Mouse (Mus musculus) cerebellum, adult (tissue): Measurements from ENCODE around the gene Osbpl2.
A peak's percentile ranks its signal among the peaks of the same experiment; 100 is the strongest.

Experiments
- ATAC-seq: cut with Nextera tagmentation; 2 replicates; pipeline ENCODE4 v1.9.2; 2017; ENCODE audit warnings: mild to moderate bottlenecking, moderate library complexity, mixed read lengths; ENCODE audit not compliant: insufficient number of reproducible peaks, low FRiP score, low TSS enrichment

Osbpl2 gene

DNA sequence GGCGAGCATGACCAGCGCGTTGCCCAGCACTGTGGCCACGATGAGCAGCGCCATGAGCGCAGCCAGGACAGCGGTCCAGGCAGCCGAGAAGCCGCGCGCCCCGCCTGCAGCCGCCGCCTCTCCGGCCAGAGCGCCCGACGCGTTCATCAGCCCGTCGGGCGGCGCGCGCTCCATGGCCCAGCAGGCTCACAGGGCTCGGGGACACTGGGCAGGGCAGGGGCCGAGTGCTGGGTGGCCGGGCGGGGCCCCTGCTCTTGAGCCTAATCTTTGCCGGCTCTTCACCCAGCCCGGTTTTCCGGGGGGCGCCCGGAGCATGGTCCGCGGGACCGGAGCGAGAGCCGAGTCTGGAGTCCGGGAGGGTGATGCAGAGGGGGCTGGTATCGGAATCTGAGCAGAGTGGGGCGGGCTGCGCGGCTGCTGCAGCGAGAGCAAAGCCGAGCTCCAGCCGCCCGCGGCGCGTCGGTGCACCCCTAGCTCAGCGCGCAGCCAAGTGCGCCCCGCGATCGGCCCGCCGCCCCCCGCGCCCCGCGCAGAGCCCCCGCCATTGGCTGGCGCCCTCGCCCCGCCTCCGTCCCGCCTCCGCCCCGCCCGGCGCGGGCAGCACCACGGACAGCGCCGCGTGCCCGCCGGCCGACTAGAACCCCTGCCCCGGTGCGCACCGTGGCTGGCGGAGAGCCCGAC, 15.0 kb upstream of the Osbpl2 start, which contains the start of gene Hrh3:
Gene Hrh3 (minus strand): TSS at position 511 of the 681 bp plus-strand sequence.
- ATAC-seq, result peak; percentile 27; the same call in 1 of the 2 replicates

DNA sequence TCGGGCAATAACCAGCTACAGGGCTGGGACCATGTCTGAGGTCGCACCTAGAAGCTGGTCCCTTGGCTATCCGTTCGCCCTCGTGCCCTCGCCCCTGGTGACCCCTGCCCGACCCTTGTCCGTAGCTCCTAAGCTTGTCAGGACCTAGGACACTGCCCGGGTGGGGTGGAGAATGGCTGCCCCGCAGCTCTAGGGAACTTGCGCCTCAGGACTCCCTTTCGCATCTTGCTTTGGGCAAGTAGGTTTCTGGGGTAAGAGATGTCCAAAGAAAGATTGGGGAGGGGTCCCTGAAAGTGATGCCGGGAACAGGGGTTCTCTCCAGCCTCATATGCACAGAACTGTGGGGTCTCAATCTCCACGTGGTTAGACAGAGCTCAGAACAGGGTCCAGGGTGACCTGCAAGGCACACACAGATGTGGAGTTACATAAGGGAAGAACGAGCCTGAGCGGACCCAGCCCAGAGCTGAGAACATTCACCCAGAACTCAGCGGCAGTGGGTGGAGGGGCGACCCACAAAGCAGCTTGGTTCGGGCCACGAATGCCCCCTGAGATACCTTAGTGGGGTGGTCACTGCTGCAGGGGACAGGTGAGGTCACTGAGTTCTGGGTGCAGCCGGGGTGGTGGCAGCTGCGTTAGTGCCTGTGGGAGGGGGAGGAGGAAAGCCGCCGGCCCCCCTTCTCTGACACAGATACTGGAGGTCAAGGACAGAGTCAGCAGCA, 14.3 kb upstream of the Osbpl2 start:
- peak; percentile 12; the same call in 1 of the 2 replicates for ATAC-seq

DNA sequence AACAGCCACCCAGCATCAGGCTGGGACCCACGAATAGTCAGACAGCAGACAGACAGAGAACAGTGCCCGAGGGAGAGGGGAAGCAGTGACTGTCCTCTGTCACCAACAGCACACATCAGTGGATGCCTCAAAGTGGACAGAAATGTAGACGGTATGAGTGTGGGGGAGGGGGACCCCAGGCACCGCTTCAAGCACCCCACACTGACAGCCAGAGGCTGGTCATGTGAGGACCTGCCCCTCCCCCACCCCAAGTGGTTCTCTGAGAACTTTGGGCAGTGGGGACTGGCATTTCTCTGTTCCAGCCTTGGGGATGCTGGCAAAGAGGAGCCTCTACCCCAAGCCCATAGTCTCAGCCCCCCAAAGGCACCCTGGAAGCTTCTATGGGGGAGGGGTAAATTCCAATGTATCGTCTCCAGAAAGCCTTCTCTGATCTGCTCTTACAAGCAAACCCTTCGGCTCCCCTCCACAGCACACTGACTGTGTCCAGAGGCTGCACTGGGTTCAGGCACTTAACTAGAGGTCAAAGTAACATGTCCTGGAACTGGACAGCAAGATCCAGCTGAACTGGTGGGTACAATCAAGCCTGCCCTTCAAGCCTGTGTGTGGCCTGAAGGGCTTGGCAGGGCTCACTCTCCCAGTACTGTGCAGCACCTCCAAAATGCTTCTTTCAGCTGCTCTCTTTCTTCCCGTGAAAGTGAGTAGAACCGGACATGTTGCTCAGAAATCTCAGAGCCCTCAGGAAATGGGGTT, 13.5 kb upstream of the Osbpl2 start:
- ATAC-seq, result no peak

DNA sequence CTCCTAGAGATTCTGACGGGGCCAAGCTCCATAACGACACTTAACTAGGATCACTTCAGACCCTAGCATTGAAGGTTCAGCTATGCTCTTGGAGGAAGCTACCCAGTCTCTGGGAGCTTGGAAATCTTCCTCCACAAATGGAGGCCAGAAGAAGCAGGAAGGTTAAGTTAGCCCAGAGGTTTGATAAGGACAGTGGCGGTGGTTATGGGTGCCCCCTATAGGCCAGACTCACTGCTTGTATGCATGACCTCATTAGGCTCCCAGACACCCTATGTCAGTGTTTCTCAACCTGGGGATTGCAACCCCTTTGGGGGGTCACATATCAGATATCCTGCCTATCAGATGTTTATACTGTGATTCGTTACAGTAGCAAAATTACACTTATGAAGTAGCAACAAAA, 12.0 kb upstream of the Osbpl2 start:
- no peak for ATAC-seq

DNA sequence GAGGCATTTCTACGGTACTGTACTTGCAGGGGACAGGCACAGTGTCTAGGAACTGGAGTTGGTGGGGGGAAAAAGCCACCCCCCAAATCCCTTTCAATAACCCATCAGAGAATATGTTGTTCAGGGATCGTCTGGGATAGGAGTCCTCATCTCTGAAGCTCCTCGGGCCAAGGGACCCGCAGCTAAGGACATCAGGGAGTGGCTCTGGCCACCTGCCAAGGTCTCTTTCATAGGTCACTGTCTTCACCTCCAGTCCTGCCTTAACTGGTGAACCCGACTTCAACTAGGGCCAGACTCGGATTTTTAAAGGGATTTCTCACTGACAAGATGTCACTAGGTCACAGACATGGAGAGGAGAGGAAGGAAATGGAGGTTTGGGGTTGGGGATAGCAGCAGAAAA, 10.8 kb upstream of the Osbpl2 start:
- no peak for ATAC-seq

DNA sequence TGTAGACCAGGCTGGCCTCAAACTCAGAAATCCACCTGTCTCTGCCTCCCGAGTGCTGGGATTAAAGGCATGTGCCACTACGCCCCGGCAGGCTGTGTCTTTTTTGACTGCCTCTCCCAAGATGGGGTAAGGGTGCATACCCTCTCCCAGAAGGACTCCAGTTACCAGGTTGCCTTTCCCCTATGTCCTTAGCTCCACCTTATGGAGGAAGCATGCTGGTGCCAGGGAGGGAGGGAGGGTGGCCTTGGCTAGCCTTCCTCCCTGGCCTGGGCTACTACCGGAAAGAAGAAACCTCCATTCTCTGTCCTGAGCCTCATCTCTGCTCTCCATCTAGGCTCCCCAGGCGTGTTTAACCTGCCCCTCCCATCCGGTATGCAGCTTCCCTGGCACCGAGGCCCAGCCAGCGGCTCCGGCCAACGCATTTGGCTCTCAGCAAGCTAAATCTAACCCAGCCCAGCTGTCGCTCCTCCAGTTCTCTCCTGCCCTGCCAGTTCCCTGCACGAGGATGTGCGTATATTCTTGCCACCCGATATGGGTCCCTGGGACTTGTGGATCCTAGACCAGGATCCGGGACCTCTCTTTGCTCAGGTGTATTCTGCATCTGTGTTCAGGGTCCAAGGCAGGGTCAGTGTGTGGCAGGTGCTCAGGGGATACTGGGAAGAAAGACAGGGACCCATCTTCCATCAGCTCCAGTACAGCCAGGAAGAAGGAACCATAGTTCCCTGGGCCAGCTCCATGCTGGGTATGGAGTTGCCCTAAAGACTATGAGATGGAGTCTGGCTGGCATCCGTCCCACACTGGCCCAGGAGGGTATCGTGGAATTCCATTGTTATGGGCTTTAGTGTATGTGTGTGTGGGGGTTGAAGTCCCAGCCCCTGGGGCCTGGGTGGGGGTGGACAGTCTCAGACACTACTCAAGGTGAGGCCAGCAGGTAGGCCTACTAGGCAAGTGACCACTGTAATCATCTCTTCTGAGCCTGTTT, 4.9 kb upstream of the Osbpl2 start:
- no peak; the same call in 1 of the 2 replicates for ATAC-seq

DNA sequence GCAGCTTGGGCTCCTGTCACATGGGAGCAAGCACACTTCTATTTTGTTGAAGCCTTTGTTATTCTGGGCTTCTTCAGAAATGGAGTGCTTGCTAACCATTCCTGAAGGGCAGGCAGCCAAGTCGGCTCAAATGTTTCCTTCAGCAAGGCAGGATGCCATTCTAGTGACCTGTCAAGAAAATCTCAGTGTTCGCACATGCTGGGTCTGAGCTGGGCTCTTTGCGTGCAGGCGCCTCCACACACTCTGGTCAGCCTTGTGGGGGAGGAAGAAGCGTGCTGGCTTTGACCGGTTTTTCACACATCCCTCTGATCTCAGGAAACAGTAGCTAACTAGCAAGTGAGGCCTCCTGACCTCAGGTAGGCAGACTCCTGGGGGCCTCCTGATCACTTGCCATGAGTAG, 3.8 kb upstream of the Osbpl2 start:
- no peak for ATAC-seq

DNA sequence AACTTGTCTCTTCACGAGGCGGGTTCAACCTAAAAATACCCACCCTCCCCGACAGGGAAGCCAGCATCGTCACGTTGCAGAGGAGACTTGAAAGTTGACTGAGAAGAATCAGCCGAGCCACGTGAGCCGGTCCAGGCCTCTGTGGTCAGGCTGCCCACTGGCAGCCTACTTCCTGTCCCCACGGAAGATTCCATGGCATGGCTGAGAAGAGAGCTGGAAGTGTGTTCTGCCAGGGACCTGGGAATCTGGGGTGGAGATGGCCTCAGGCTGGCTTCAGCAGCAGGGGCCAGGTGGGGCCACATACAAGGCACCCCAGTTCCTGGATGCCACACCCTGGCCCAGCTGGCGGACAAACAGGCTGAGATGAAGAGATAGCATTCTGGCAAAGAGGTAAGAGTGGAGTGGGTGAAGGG, 3.0 kb upstream of the Osbpl2 start:
- ATAC-seq, result no peak

DNA sequence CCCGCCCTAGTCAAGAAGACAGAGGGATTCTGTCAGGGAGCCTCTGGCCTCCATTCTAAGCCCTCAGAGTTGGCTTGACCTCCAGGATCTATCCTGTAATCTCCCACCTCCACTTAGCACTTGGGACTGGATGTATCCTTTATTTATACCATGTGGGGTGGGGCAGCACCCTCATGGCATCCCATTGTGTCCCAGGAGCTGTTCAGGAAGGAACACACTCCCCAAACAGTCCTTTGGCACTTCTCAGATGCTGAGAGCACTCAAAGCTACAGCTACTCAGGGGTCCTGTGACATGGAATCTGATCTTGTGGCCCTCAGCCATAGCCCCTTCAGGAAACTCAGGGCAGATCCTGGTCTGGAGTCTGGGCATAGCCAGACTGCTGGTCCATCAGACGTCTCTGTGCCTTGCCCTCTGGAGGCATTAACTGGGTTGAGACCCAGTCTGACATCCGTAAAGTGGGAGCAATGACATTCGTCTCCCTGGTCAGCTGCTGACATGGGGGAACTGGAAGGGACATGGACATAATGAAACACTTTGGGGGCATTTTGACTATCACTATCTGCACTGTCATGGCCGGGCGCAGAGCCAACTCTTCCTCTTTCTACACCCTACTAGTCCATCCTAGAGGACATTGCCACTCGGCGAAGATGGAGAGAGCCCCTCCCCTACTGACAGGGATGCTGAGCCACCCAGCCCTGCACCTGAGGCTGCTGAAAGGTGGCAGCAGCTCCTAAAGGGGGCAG, 2.2 kb upstream of the Osbpl2 start:
- ATAC-seq, result no peak

DNA sequence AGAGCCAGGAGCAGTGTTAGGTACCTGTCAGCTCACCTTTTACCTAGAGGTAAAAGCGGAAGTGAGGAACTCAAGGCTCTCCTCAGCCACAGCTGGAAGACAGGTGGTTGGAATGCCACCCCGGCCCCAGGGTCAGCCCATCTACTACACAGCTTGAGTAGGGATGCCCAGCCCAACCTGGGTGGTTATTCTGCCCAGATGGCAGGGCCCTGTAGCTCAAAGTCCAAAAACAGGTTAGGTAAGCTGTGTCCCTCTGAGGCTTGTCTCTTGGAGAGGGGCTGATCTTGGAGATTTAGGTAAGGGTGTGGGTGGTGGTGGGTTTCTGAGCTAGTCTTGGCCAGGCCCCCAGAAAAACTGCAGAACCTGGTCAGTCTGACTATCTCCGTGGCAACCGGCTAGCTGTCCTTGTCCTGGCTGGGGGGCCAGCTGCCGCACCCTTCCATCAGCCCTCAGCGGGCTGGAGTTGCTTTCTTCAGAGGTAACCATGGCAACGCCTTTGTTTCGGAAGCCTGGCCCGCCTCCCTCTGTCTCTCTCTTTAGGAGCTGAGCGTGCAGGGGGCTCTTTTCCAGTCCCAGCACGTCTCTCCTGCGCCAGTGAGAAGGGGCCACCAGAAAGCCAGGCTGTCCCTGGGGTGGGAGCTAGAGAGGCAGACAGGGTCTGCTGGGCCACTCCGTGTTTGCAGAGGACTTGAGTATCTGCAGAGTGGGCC, 1.5 kb upstream of the Osbpl2 start:
- no peak for ATAC-seq

DNA sequence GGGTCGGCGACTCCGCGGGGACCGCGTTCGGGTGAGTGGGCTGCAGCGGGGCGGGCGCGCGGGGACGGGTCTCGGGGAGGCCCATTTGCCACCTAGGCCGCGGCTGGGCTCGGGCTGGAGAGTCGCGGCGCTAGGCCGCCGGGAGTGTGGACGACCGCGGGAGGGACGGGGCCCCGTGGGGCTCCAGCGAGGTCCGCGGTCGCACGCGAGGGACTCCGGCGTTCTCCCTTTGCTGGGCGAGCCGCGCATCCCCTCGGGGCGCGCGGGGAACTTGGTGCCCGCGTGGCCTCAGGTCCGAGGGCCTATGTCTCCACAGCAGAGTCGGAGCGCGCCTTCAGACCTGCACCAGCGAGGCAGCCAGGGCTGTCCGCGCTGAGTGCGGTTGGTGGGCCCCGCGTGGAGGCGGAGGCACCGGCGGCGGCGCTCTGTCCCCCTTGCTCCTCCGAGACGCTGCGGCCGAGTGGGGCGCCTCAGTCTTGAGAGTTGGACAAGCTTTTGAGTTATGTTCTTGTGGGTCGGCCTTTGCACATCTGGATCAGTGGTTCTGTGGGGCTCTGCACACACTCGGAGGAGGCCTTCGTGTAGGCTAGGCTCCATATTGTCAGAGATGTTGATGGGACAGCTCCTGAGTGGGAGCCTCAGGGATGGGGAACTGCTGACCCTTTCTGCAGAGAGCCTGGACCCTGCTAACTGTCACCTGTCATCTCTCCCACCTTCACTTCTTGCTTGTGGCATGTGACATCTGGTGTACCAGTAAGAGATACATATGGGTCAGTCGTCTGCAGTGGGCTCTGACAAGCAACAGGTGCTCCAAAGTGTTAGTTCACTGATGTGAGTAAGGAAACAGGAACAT, 559 bp downstream of the Osbpl2 start:
- ATAC-seq, result peak; percentile 3; the same call in 1 of the 2 replicates

DNA sequence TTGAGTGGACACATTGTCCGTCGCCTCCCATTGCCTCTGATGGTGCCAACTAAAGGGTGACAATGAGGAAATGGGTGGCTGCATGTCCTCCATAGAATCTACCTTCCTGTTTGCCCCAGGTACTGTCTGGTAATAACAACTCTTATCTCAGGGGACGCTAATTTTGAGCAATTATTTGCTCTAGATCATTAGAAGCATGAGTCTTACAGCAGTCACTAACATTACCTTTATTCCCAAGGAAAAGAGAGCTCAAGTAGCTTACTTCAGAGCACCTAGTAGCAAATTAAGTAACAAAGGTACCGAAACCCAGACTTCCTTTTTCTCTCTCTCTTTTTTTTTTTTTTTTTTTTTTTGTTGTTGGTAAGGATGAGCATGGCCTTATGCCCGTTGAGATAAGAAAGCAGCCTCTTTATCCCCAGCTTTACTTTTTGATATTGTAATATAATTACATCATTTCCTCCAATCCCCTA, 1.2 kb downstream of the Osbpl2 start:
- no peak for ATAC-seq

DNA sequence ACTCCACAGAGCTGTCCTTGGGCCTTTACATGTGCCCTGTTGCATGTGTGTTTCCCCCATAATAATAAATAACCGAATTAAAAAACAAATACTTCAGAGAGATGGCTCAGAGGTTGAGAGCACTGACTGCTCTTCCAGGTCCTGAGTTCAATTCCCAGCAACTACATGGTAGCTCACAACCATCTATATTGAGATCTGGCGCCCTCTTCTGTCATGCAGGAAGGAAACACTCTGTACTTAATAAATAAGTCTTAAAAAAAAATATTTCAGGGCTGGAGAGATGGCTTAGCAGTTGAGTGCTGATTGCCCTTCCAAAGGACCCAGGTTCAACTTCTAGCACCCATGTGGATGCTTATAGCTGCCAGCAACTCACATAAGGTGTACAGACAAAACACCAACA, 5.1 kb downstream of the Osbpl2 start:
- no peak for ATAC-seq

DNA sequence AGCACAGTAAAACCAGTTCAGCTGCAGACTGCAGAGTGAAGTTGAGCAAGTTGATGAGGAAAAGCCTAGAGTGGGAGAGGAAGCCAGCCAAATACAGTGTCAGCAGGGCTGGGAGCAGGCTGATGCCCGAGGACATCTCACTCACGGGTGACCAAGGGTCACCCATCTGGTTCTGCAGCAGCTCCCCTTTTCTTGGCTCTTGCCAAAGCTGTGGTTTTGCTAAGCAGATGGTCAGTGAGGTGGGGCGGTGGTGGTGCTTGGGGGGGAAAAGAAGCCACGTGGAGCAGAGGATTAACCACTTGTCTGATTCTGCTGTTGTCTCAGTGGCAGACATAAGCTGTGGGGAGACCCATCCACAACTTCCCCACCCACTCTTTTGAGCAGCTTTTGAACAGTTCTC, 7.1 kb downstream of the Osbpl2 start:
- no peak for ATAC-seq

DNA sequence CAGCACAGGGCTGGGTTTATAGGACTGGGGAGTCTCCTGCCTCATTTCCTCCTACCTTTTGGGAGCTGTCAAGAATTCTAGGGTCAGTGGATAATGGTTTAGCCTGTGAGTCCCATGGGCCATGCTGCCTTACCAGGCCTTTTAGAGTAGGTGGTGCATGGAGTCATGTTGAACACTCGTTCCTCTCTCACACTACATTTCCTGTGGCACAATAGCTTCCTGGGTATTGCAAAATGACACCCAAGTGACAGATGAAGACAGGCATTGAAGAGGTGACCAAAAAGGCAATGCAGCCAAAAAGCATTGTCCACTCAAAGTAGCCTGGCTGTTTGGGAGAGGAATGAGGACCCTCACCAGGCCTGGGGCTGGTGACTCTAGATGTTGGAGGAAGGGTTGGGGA, 8.6 kb downstream of the Osbpl2 start:
- no peak for ATAC-seq

DNA sequence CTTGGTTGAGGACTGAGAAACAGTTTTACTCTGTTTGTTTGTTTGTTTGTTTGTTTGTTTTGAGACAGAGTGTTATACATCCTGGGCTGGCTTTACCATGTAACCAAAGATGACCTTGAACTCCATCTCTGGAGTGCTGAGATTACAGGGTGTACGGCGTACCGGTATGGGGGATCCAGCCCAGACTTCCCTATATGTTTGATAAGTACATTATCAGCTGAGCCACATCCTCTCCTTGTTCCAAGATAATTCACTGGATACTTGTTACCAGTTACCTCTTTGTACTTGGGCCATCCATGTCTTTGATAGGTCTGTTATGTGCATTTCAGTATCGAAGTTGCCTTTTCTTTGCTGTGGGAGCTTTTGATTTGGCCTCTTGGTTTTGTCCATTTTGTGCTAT, 14.1 kb downstream of the Osbpl2 start:
- no peak for ATAC-seq

DNA sequence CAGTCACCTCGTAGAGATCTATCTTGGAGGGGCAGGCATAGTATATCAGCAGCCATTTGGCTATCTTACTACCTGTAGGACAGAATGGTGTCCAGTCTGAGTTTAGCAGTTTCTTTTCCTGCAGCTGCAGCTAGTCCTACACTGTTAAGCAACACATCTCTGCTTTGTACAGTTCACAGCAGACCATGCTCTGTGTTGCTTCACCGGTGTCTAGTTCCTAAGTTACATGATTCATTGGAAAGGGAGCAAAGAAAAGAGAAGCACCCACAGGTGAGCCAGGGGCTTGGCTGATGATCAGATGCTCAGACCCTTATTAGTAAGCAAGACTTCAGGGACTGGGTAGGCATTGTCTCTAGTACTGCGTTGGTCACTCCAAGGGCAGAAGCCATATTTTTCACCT, 14.8 kb downstream of the Osbpl2 start:
- ATAC-seq, result no peak

DNA sequence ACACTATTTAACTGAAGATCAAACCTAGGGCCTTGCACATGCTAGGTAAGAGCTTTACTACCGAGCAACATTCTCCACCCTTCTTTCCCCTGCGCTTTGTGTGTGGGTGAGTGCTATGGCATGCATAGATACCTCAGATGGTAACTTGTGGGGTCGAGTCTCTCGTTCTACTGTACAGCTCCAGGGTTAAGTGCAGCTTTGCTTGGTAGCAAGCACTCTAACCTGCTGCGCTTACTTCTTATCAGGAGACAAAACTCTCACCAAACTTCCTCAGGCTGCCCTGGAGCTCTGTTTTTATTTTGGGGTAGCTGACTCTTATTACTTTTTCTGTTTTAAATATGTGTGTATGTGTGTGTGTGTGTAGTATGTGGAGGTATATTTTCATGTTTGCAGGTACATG, 16.3 kb downstream of the Osbpl2 start:
- ATAC-seq, result no peak
